Mouse (Mus musculus): ENCODE results near the gene Ripk1. TPM values are rescaled to one million over a fixed set of nuclear protein-coding genes. Genes with fewer than 3 reads are reported as not detected.
A peak's percentile ranks its signal among the peaks of the same experiment; 100 is the strongest.
"Not testable (repeated sequence)": the region's sequence is repeated elsewhere in the genome, so short reads cannot be mapped to it uniquely, and the experiment has no call there.

Gene Ripk1
- polyA plus RNA-seq, 1 experiment from 2014 or later: 11.6 TPM

GRCm38 (mm10) chr13:34062466-34062865 lies 60.3 kb downstream of the Ripk1 start:
- H3K4me2 ChIP-seq: no peak overlapping the region
- no peaks in the 10 kb centered on the region for H3K9me3 ChIP-seq (replicated peaks; ENCODE audit: control insufficient read depth, low read length)
- no peak overlapping the region for H3K27ac ChIP-seq (ENCODE audit: low read depth, low read length)
- no peaks in the 10 kb centered on the region for H3K27me3 ChIP-seq (ENCODE audit: control insufficient read depth, insufficient read depth, low read length)
- H3K4me1 ChIP-seq (ENCODE audit: control insufficient read depth, insufficient read depth, low read length): no peaks in the 10 kb centered on the region; the same call in 1 of the 2 replicates
- no peak for ATAC-seq (replicated peaks; ENCODE audit: insufficient number of reproducible peaks, low FRiP score, low TSS enrichment)
- H3K36me3 ChIP-seq (ENCODE audit: control insufficient read depth, insufficient read depth, low read length): peaks cover 3% of the 10 kb centered on the region; the same call in 1 of the 2 replicates
- no peak overlapping the region for H3K9ac ChIP-seq (ENCODE audit: low read depth, low read length)
- H3K4me3 ChIP-seq (ENCODE audit: low read depth, low read length): no peak overlapping the region
- WGBS (ENCODE audit: insufficient replicate concordance): 85% methylated on average over 10 of the region's 10 CpGs

- 66% methylated on average over 1 of the region's 1 CpGs for WGBS (ENCODE audit: insufficient replicate concordance)
- no peaks in the 10 kb centered on the region for H3K27me3 ChIP-seq (ENCODE audit: control insufficient read depth, insufficient read depth, low read length)
- no peak overlapping the region for H3K9ac ChIP-seq (ENCODE audit: low read depth, low read length)
- H3K4me2 ChIP-seq: no peak overlapping the region
- no peak overlapping the region for H3K4me3 ChIP-seq (ENCODE audit: low read depth, low read length)
- H3K27ac ChIP-seq (ENCODE audit: low read depth, low read length): no peak overlapping the region
- no peaks in the 10 kb centered on the region; the same call in 1 of the 2 replicates for H3K4me1 ChIP-seq (ENCODE audit: control insufficient read depth, insufficient read depth, low read length)
- ATAC-seq (replicated peaks; ENCODE audit: insufficient number of reproducible peaks, low FRiP score, low TSS enrichment): no peak
- peaks cover 3% of the 10 kb centered on the region; the same call in 1 of the 2 replicates for H3K36me3 ChIP-seq (ENCODE audit: control insufficient read depth, insufficient read depth, low read length)
- H3K9me3 ChIP-seq (replicated peaks; ENCODE audit: control insufficient read depth, low read length): no peaks in the 10 kb centered on the region
Measured at GRCm38 (mm10) chr13:34066351-34066750, 64.2 kb downstream of the Ripk1 start.

GRCm38 (mm10) chr13:34070296-34070695 lies 68.1 kb downstream of the Ripk1 start:
- no peaks in the 10 kb centered on the region for H3K36me3 ChIP-seq (ENCODE audit: control insufficient read depth, insufficient read depth, low read length)
- H3K4me3 ChIP-seq (ENCODE audit: low read depth, low read length): no peak overlapping the region

GRCm38 (mm10) chr13:34071836-34072235 lies 69.7 kb downstream of the Ripk1 start:
- no peaks in the 10 kb centered on the region for H3K9me3 ChIP-seq (replicated peaks; ENCODE audit: control insufficient read depth, low read length)
- peaks cover 4% of the 10 kb centered on the region for H3K4me1 ChIP-seq (ENCODE audit: control insufficient read depth, insufficient read depth, low read length)
- WGBS (ENCODE audit: insufficient replicate concordance): 77% methylated on average over 6 of the region's 6 CpGs
- H3K27ac ChIP-seq (ENCODE audit: low read depth, low read length): no peak overlapping the region
- no peak overlapping the region for H3K4me3 ChIP-seq (ENCODE audit: low read depth, low read length)
- H3K9ac ChIP-seq (ENCODE audit: low read depth, low read length): no peak overlapping the region
- H3K36me3 ChIP-seq (ENCODE audit: control insufficient read depth, insufficient read depth, low read length): no peaks in the 10 kb centered on the region
- no peak overlapping the region for H3K4me2 ChIP-seq
- no peak for ATAC-seq (replicated peaks; ENCODE audit: insufficient number of reproducible peaks, low FRiP score, low TSS enrichment)
- H3K27me3 ChIP-seq (ENCODE audit: control insufficient read depth, insufficient read depth, low read length): no peaks in the 10 kb centered on the region

More at GRCm38 (mm10) chr13:34070296-34070695, 68.1 kb downstream of the Ripk1 start:
- no peaks in the 10 kb centered on the region; the same call in 1 of the 2 replicates for H3K4me1 ChIP-seq (ENCODE audit: control insufficient read depth, insufficient read depth, low read length)
- ATAC-seq (replicated peaks; ENCODE audit: insufficient number of reproducible peaks, low FRiP score, low TSS enrichment): no peak
- H3K9me3 ChIP-seq (replicated peaks; ENCODE audit: control insufficient read depth, low read length): no peaks in the 10 kb centered on the region
- H3K9ac ChIP-seq (ENCODE audit: low read depth, low read length): no peak overlapping the region
- 61% methylated on average over 4 of the region's 4 CpGs for WGBS (ENCODE audit: insufficient replicate concordance)
- no peaks in the 10 kb centered on the region for H3K27me3 ChIP-seq (ENCODE audit: control insufficient read depth, insufficient read depth, low read length)
- H3K4me2 ChIP-seq: no peak overlapping the region
- H3K27ac ChIP-seq (ENCODE audit: low read depth, low read length): no peak overlapping the region

- no peak overlapping the region for H3K4me3 ChIP-seq (ENCODE audit: low read depth, low read length)
- H3K27me3 ChIP-seq (ENCODE audit: control insufficient read depth, insufficient read depth, low read length): no peaks in the 10 kb centered on the region
- H3K9me3 ChIP-seq (replicated peaks; ENCODE audit: control insufficient read depth, low read length): no peaks in the 10 kb centered on the region
- H3K9ac ChIP-seq (ENCODE audit: low read depth, low read length): no peak overlapping the region
- 69% methylated on average over 3 of the region's 3 CpGs for WGBS (ENCODE audit: insufficient replicate concordance)
- H3K36me3 ChIP-seq (ENCODE audit: control insufficient read depth, insufficient read depth, low read length): no peaks in the 10 kb centered on the region
- H3K4me2 ChIP-seq: no peak overlapping the region
- H3K4me1 ChIP-seq (ENCODE audit: control insufficient read depth, insufficient read depth, low read length): peaks cover 7% of the 10 kb centered on the region
- no peak for ATAC-seq (replicated peaks; ENCODE audit: insufficient number of reproducible peaks, low FRiP score, low TSS enrichment)
- H3K27ac ChIP-seq (ENCODE audit: low read depth, low read length): no peak overlapping the region
Measured at GRCm38 (mm10) chr13:34072847-34073246, 70.7 kb downstream of the Ripk1 start.

GRCm38 (mm10) chr13:34074441-34074840 lies 72.3 kb downstream of the Ripk1 start:
- not testable (repeated sequence) for ATAC-seq (replicated peaks; ENCODE audit: insufficient number of reproducible peaks, low FRiP score, low TSS enrichment); H3K27ac ChIP-seq (ENCODE audit: low read depth, low read length); H3K9ac ChIP-seq (ENCODE audit: low read depth, low read length); H3K4me1 ChIP-seq (ENCODE audit: control insufficient read depth, insufficient read depth, low read length); H3K9me3 ChIP-seq (replicated peaks; ENCODE audit: control insufficient read depth, low read length); H3K27me3 ChIP-seq (ENCODE audit: control insufficient read depth, insufficient read depth, low read length); H3K4me2 ChIP-seq; H3K4me3 ChIP-seq (ENCODE audit: low read depth, low read length); H3K36me3 ChIP-seq (ENCODE audit: control insufficient read depth, insufficient read depth, low read length)
- WGBS (ENCODE audit: insufficient replicate concordance): 88% methylated on average over 9 of the region's 17 CpGs

GRCm38 (mm10) chr13:34075893-34076292 lies 73.7 kb downstream of the Ripk1 start:
- not testable (repeated sequence) for H3K9me3 ChIP-seq (replicated peaks; ENCODE audit: control insufficient read depth, low read length); H3K4me3 ChIP-seq (ENCODE audit: low read depth, low read length); H3K27ac ChIP-seq (ENCODE audit: low read depth, low read length); H3K36me3 ChIP-seq (ENCODE audit: control insufficient read depth, insufficient read depth, low read length); H3K4me2 ChIP-seq; H3K4me1 ChIP-seq (ENCODE audit: control insufficient read depth, insufficient read depth, low read length); H3K27me3 ChIP-seq (ENCODE audit: control insufficient read depth, insufficient read depth, low read length); ATAC-seq (replicated peaks; ENCODE audit: insufficient number of reproducible peaks, low FRiP score, low TSS enrichment); H3K9ac ChIP-seq (ENCODE audit: low read depth, low read length)
- 84% methylated on average over 6 of the region's 6 CpGs for WGBS (ENCODE audit: insufficient replicate concordance)

GRCm38 (mm10) chr13:34076561-34077491 lies 74.7 kb downstream of the Ripk1 start:
- Histone ChIP-seq H3K36me3 (ENCODE audit: control insufficient read depth, insufficient read depth, low read length) (no peaks in the 10 kb centered on the region), H3K9ac (ENCODE audit: low read depth, low read length) (no peak overlapping the region; the same call in 1 of the 2 replicates), H3K9me3 (replicated peaks; ENCODE audit: control insufficient read depth, low read length) (no peaks in the 10 kb centered on the region), H3K27ac (ENCODE audit: low read depth, low read length) (no peak overlapping the region), H3K27me3 (ENCODE audit: control insufficient read depth, insufficient read depth, low read length) (no peaks in the 10 kb centered on the region), H3K4me1 (ENCODE audit: control insufficient read depth, insufficient read depth, low read length) (peaks cover 9% of the 10 kb centered on the region), H3K4me2 (peak overlapping the region; percentile 96), H3K4me3 (ENCODE audit: low read depth, low read length) (peak overlapping the region; percentile 59)
- no peak for ATAC-seq (replicated peaks; ENCODE audit: insufficient number of reproducible peaks, low FRiP score, low TSS enrichment)
- WGBS (ENCODE audit: insufficient replicate concordance): 52% methylated on average over 20 of the region's 20 CpGs
